Mouse (Mus musculus): ENCODE data around the gene Pdx1. TPM values are rescaled to one million over a fixed set of nuclear protein-coding genes. Genes with fewer than 3 reads are reported as not detected.

The Pdx1 gene
- polyA plus RNA-seq (2017; shearing (Covaris generic)), result not detected

GRCm38 (mm10) chr5:147269926-147270672 lies at the start of gene Pdx1:
TSS of gene Pdx1 (plus strand) at chr5:147269959.
- ATAC-seq, result no peak

GRCm38 (mm10) chr5:147227354-147228112 lies 42.2 kb upstream of the Pdx1 start:
- peak; percentile 74 for ATAC-seq

GRCm38 (mm10) chr5:147235406-147236309 lies 34.1 kb upstream of the Pdx1 start:
- no peak for ATAC-seq

GRCm38 (mm10) chr5:147243908-147244307 lies 25.9 kb upstream of the Pdx1 start:
- no peak for ATAC-seq

GRCm38 (mm10) chr5:147260189-147260588 lies 9.6 kb upstream of the Pdx1 start:
- no peak for ATAC-seq

- no peak for ATAC-seq
These were observed 9.0 kb upstream of the Pdx1 start for GRCm38 (mm10) chr5:147260778-147261177.

GRCm38 (mm10) chr5:147261899-147262541 lies 7.7 kb upstream of the Pdx1 start:
- no peak for ATAC-seq

GRCm38 (mm10) chr5:147263945-147264344 lies 5.8 kb upstream of the Pdx1 start:
- ATAC-seq, result no peak

- no peak for ATAC-seq
These were observed 2.3 kb upstream of the Pdx1 start for GRCm38 (mm10) chr5:147267434-147267833.

GRCm38 (mm10) chr5:147268728-147269127 lies 1.0 kb upstream of the Pdx1 start:
- ATAC-seq, result no peak

GRCm38 (mm10) chr5:147269371-147269770 lies 388 bp upstream of the Pdx1 start:
- no peak for ATAC-seq

- ATAC-seq, result no peak
These were observed 1.2 kb downstream of the Pdx1 start for GRCm38 (mm10) chr5:147270673-147271655.

GRCm38 (mm10) chr5:147272046-147272807 lies 2.5 kb downstream of the Pdx1 start:
- ATAC-seq, result no peak

GRCm38 (mm10) chr5:147272808-147273345 lies 3.1 kb downstream of the Pdx1 start:
- no peak for ATAC-seq

- ATAC-seq, result no peak
These were observed 4.7 kb downstream of the Pdx1 start for GRCm38 (mm10) chr5:147274174-147275141.

- ATAC-seq, result no peak
These were observed 6.0 kb downstream of the Pdx1 start for GRCm38 (mm10) chr5:147275761-147276160.

GRCm38 (mm10) chr5:147276701-147277546 lies 7.2 kb downstream of the Pdx1 start:
- ATAC-seq, result no peak

- no peak for ATAC-seq
These were observed 7.8 kb downstream of the Pdx1 start for GRCm38 (mm10) chr5:147277547-147277925.
